Comparison of ENCODE assay signal across 15 mouse cellular contexts in the genomic region with DNA sequence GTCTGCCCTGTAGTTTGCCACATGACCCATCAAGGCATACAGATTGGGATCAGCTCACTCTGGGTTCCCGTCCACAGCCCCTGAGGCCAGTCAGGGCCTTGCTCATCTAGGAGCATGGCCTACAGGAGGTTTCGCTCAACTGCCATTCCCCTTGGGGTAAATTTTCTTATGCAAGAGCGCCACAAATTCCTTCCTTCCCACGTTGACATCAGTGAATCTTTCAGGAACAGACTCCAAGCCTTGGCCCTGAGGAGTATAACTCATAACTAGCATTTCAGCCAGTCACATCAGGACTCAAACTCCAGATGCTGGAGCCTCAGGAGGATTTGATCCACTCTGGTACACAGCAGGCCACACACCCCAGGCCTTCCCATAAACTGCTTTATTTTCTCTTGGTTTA.
DNase-seq lines count a peak whose midpoint lies in the region; ATAC-seq lines count a peak whose summit lies in the region.
"Had no signal": no experiment of that assay in that cellular context is flagged by ENCODE, and none has a peak within 500 bp of the region (broad histone marks: within the 10 kb centered on the region; RNA-seq: fewer than 3 reads in every experiment).

No protein-coding gene starts in this region.

- peak; percentile 14 for DNase-seq in gastrocnemius, postnatal 14 days
- no peak for DNase-seq in gastrocnemius, postnatal 10 days
- peak; percentile 45 for DNase-seq in heart, adult 8-10 months (ENCODE audit: low spot score)
- no peak for DNase-seq in heart, postnatal 25 days (ENCODE audit: low spot score)
- peak; percentile 57 for DNase-seq in gastrocnemius, postnatal 25 days
- DNase-seq: adrenal gland, adult 8-10 months; B cell, adult 2 months; cerebellum, adult 2 months; cerebellum, postnatal 10 days; embryo, embryonic 11 days; kidney, adult 2 months had no signal

- ATAC-seq in cerebellum, adult (ENCODE audit: insufficient number of reproducible peaks, low FRiP score, low TSS enrichment), result no peak
- ATAC-seq: CD4-positive, CD25-positive, alpha-beta regulatory T cell, adult 4 months; forebrain, embryonic 14.5 days; intestine, embryonic 16.5 days had no signal

- intact Hi-C loops in gastrocnemius, postnatal 14 days (cut with DNase I; ENCODE audit: low total_unique reads), result no loop called here
- intact Hi-C loops in heart, postnatal 25 days (cut with DNase I), result loop anchor here (10.0 kb wide), 1 partner anchor 612 kb away; no protein-coding TSS in a partner anchor

Comparison
In these comparisons a context has a peak if more than half of its experiments do, and no peak if none do; other contexts are left out.
1. DNase-seq: peak in gastrocnemius, postnatal 14 days (single experiment), heart, adult 8-10 months (single experiment) and gastrocnemius, postnatal 25 days (single experiment); none in gastrocnemius, postnatal 10 days (single experiment) and heart, postnatal 25 days (single experiment).